Mouse (Mus musculus) kidney, adult 8-10 months (tissue): ENCODE measurements around the gene Thpo.

Experiments used
- DNase-seq, 2 experiments: peaks; one replicate each; pipeline ENCODE4 v3.0.0; 2022

Thpo gene

GRCm38 (mm10) chr16:20724338-20724748 lies 10.0 kb downstream of the Thpo start:
- DNase-seq: peak; percentile 60 to 61

- no peak for DNase-seq
Observed at GRCm38 (mm10) chr16:20723247-20723646, 11.1 kb downstream of the Thpo start.

DNA sequence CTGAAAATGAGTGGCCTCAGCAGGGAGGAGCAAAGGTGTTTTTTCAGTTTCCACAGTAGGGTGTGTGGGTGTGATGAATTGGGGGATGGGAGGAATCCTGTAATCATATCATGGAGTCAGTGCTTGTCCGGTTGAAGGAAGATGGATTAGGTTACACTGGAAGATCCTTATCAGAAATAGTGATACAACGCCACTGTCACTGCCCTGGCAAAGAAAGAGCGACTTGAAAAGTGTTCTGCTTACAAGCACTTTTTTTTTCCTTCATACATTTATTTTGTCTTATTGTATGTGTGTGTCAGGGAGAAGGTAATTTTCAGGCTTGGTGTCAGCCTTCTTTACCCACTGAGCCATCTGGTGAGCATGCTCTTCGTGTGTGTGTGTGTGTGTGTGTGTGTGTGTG lies 11.6 kb downstream of the Thpo start:
- no peak for DNase-seq

GRCm38 (mm10) chr16:20721808-20722207 lies 12.5 kb downstream of the Thpo start:
- no peak for DNase-seq

GRCm38 (mm10) chr16:20717978-20718670 lies 16.2 kb downstream of the Thpo start:
- no peak for DNase-seq

GRCm38 (mm10) chr16:20717181-20717977 lies 16.9 kb downstream of the Thpo start, which contains the start of the genes Polr2h and Clcn2:
TSS of gene Polr2h (plus strand) at chr16:20717665.
TSS of gene Clcn2 (minus strand) at chr16:20717746.
- DNase-seq: peak; percentile 99

DNA sequence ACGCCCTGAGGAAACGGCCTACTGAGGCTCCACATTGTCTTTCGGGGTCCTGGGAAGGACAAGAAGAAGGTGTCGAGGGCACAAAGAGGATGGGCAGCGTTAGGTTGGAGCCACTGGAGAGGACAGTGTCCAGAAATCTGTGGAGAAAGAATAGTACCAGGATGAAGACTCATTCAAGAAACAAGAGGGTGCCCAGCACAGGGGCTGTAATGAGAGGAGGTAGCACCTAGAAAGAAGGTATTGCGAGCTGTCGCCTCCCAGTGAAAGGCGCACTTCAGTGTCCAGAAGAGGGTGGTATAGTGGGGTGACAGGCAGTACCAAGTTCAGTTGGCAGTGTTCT lies 17.5 kb downstream of the Thpo start:
- DNase-seq: no peak

- peak; percentile 79 to 81 for DNase-seq
Observed at GRCm38 (mm10) chr16:20715976-20716840, 18.1 kb downstream of the Thpo start.

DNA sequence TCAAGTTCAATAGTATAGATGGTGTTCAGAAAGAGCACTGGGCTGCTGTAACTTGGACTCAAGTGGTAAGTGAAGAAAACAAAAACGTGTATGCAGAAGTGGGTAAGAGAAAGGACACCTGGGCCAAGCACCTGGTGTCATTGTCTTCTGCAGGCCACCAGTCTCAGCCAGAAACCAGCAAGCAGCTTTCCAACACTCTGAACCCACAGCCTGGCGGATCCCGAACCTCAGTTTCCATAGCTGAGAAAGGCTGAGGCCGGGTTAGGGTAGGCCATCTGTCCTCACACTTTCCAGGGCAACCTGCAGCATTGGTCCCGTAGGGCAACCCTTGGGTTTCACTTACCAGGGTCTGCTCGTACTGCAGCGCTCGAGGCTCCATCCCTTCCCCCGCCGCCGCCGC lies 18.7 kb downstream of the Thpo start:
- no peak for DNase-seq

DNA sequence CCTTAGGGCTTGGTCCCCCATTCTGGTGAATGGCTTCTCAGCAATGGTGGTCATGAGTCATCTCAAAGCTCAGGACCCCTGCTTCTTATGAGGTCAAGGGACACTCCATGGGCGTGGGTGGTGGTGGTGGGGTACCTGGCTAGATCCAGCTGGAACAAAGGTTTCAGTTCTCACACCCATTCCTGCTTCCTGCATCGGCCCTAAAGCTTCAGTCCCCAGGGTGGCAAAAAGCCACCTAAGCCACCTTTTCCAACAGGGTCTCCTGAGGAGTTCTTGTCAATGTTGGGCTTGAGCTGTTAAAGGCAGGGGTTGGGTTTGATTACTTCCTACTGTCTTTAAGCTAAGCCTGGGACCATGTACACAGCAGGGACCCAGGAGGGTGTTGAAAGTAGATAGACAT lies 19.1 kb downstream of the Thpo start:
- no peak for DNase-seq

DNA sequence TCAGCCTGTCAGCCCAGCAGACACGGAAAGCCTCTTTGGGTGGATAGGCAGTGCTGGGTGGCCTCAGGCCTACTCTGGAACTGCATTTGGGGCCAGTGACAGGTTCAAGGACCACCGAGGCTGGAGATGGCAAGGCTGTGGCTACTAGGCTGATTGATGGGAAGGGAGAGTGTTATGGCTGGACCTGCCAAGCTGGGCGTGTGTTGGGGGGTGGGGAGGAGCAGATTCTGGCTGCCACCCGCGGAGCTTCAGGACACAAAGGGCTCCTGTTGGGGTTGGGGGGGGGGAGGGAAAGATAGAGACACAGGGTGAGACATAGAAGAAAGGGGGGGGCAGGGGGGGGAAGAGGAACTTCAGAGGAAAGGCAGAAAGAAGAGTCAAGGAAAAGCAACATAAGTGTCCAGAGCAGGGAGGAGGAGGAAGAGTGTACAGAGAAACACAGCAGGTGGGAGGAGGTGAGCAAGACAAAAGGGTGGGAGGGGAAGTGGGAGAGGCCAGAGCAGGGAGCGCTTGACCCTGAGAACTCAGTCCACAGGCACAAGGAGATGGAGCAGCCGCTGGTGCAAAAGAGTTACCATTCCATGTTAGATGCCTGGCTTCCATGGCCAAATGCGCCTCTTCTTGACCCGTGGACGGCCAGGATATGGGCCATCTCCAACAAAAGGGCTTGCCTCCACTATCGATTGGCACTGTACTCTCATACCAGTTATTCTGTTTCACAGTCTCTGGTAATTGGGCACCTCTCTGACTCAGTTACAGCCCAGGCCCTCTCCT lies 19.8 kb downstream of the Thpo start:
- DNase-seq: no peak

GRCm38 (mm10) chr16:20712889-20713288 lies 21.4 kb downstream of the Thpo start:
- no peak for DNase-seq

- DNase-seq: no peak
Observed at GRCm38 (mm10) chr16:20712190-20712589, 22.1 kb downstream of the Thpo start.

DNA sequence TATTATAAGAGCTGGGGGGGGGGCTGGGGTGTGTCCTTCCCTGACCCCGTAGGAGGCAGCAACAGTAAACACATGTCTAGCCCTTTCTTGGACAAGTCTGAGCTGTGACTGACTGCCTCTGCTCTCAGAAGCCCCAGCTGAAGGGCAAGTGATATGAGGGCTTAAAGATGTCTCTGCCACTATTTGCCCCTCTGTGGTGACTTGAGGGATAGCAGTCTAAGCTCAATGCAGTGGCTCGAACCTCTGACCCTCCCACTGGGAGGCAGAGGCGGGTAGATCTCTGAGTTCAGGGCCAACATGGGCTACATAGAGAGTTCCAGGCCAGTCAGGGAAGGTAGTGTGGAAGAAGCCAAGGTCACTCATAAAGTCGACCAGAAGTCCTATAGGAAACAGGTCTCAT lies 23.5 kb downstream of the Thpo start:
- DNase-seq: no peak

DNA sequence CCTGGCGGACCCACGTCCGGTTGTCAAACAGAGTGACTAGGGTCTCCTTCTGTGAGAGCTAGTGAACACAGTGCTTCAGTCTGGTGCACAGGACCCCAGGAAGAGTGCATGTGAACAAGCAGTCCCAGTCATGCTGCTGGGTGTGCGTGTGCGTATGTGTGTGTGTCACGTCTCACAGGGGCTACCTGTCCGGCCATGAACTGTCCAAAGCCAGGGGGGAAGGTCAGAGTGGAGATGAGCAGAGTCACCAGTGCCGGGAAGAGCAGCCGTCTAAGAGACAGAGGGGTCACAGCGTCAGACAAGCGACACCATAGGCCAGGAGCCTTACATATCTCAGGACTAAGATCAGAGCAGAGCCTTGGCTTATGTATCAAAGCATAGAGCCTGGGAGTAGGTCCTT lies 23.9 kb downstream of the Thpo start:
- DNase-seq: no peak

DNA sequence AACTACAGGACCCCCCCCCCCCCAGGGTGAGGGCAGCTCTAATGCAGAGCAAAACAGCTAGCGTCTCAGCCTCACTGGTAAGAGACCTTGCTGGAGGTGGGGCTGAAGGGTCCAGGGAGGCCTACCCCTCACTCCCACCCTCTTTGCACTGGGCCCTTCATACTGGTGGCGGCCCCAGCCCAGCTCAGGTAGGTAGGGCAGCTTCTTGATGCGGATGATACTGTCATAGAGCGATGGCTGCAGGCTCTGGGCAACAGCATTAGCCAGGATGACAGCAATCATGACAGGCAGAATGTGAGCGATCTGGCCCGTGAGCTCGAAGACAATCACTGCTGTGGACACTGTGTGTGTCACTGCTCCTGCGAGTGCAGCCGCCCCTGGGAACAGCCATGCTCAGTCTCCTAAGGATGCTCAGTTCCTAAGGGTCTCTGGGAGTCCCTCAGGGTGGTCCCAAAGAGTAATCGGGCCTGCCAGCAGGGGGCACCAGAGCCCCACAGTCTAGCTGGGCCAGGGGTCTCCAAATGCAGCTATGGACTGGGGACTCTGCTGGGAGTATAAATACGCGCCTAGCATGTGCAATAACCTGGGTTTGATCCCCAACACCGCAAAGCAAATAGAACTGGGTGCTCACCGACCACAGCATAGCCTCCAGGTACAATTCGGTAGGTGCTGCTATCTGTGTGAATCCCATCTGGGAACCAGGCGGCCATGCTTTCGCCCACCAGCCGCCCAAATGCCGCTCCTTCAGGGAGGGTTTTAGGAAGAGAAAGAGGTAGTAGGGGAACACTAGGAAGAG lies 25.2 kb downstream of the Thpo start:
- DNase-seq: no peak

GRCm38 (mm10) chr16:20708220-20708938 lies 25.9 kb downstream of the Thpo start:
- no peak for DNase-seq

DNA sequence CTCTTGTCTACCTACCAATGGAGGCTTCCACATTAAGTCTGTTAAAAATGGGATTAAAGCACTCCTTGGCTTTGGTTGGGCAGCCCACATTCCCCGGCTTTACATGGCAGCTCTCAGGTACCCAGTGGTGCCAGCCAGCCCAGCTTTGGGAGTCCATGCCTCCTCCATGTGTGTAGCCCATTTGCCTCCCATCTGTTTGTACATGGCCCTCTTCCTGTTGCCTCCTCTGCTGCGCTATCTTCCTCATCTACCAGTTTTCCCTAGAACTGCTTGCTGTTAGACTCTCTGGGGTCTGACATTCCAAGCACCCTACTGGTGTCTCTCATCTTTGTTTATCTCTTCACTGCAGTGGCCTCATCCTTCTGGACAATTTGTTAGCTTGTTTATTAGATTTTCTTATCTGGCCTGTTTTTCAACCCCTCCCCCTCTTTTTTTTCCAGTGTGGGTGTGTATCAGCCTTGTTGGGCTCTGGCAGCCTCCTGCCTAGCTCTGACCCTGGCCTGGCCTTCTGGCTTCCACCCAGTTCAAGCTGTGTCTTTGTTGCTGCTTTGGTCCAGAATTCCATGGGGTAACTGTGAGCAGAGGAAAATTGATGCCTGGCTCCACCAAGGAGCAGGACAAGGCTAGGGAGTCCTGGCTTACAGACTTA lies 27.8 kb downstream of the Thpo start:
- no peak for DNase-seq

DNA sequence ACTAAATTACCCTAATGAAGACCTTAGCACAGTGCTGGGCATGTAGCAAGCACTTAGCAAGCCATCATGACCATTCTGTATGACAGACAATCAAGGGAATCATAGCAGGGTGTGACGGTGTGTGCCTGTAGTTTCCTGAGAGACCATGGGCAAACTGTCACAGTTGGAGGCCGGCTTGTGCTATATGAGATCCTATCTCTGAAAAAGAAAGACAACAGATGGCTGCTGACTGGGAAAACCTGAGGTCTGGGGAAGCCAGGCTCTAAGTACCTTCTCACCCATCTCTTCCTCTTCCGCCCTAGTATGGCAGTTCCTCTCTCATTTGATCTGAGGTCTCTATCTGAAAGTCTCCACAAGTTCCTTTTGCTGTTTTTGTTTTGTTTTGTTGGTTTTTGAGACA lies 28.5 kb downstream of the Thpo start:
- no peak for DNase-seq

- DNase-seq: no peak
Observed at GRCm38 (mm10) chr16:20703699-20704400, 30.5 kb downstream of the Thpo start.
